Mouse (Mus musculus): Measurements from ENCODE around the gene Psmd9.

- TF ChIP-seq POLR2A (IDR thresholded peaks at IDR 0.05; ENCODE audit: extremely low read depth, insufficient read depth, low read length) (no peak), CTCF (IDR thresholded peaks at IDR 0.05; ENCODE audit: extremely low read depth, insufficient read depth, low read length) (no peak)
Observed at GRCm38 (mm10) chr5:123187306-123187705, 18.1 kb downstream of the Psmd9 start.

Measured in cortical plate, adult 2 months (tissue).